Mouse (Mus musculus): Measurements from ENCODE around the gene Tub. TPM values are rescaled to one million over a fixed set of nuclear protein-coding genes. Genes with fewer than 3 reads are reported as not detected.

Tub gene
- total RNA-seq (2023), result not detected

GRCm38 (mm10) chr7:108950312-108950761 lies at the start of gene Tub:
Tub (plus strand) TSS chr7:108950338.

GRCm38 (mm10) chr7:108929726-108930393 lies 20.3 kb upstream of the Tub start, which contains the start of gene Nlrp10:
Nlrp10 (minus strand) TSS chr7:108930178.

GRCm38 (mm10) chr7:108933794-108934731 lies 16.1 kb upstream of the Tub start, which contains the start of gene Eif3f:
Eif3f (plus strand) TSS chr7:108934417.

GRCm38 (mm10) chr7:109083113-109083812 lies 133.1 kb downstream of the Tub start, which contains the start of gene Ric3:
Ric3 (minus strand) TSS chr7:109083331.

Other genes with a start within 250 kb of the Tub start
- not detected for gene Olfr512, start 237.0 kb upstream of the Tub start, total RNA-seq (2023)
- not detected for gene Olfr513, start 199.4 kb upstream of the Tub start, total RNA-seq (2023)
- gene Olfr514, start 124.3 kb upstream of the Tub start, total RNA-seq (2023), result not detected
- not detected for gene Olfr516, start 99.8 kb upstream of the Tub start, total RNA-seq (2023)
- not detected for gene Olfr517, start 78.0 kb upstream of the Tub start, total RNA-seq (2023)
- gene Olfr518, start 65.3 kb upstream of the Tub start, total RNA-seq (2023), result not detected
- gene Olfr519, start 55.9 kb upstream of the Tub start, total RNA-seq (2023), result not detected
- under 1 TPM; 0.26 to 0.28 TPM for gene Nlrp10, start 20.2 kb upstream of the Tub start, total RNA-seq (2023)
- gene Eif3f, start 15.9 kb upstream of the Tub start, total RNA-seq (2023), result 100 to 1,000 TPM; 122 to 123 TPM
- gene Ric3, start 133.0 kb downstream of the Tub start, total RNA-seq (2023), result 1 to 10 TPM in 1 of 2 experiments, under 1 TPM in 1; 0.39 to 1.5 TPM
- 10 to 100 TPM; 24.8 to 25.3 TPM for gene Lmo1, start 224.9 kb downstream of the Tub start, total RNA-seq (2023)